ENCODE assay signal across 24 mouse cellular contexts in genomic region chr1:149950656-149951055, GRCm38 (mm10).
"Had no signal": no experiment of that assay in that cellular context is flagged by ENCODE, and none has a peak within 500 bp of the region (broad histone marks: within the 10 kb centered on the region; RNA-seq: fewer than 3 reads in every experiment).

No protein-coding gene starts in this region.

- DNase-seq: kidney, adult 18-20 months; layer of hippocampus, postnatal 36 days; left cerebral cortex, postnatal 4 days; liver, postnatal 0 days; lung, embryonic 14.5 days; retina, postnatal 1 day; right cerebral cortex, postnatal 25 days; spleen, adult 18-20 months; thymus, adult 18-20 months; thymus, postnatal 36 days had no signal

- H3K36me3 ChIP-seq: limb, embryonic 12.5 days; limb, embryonic 15.5 days; midbrain, embryonic 10.5 days; midbrain, embryonic 13.5 days; neural tube, embryonic 13.5 days; stomach, embryonic 15.5 days had no signal

- H3K27ac ChIP-seq: left cerebral cortex, adult 2 months; limb, embryonic 12.5 days; limb, embryonic 15.5 days; liver, embryonic 14.5 days; midbrain, embryonic 10.5 days; midbrain, embryonic 13.5 days; neural tube, embryonic 13.5 days; stomach, embryonic 15.5 days had no signal

- H3K27me3 ChIP-seq: limb, embryonic 12.5 days; limb, embryonic 15.5 days; megakaryocyte, embryonic 14.5 days; midbrain, embryonic 13.5 days; neural tube, embryonic 13.5 days; stomach, embryonic 15.5 days had no signal

- H3K4me2 ChIP-seq: limb, embryonic 12.5 days; limb, embryonic 15.5 days; liver, embryonic 11.5 days; lung, embryonic 14.5 days; midbrain, embryonic 13.5 days; neural tube, embryonic 13.5 days; stomach, embryonic 15.5 days had no signal

- H3K9me3 ChIP-seq: limb, embryonic 12.5 days; limb, embryonic 15.5 days; megakaryocyte, embryonic 14.5 days; midbrain, embryonic 10.5 days; midbrain, embryonic 13.5 days; neural tube, embryonic 13.5 days; stomach, embryonic 15.5 days had no signal

- H3K9ac ChIP-seq: limb, embryonic 12.5 days; limb, embryonic 15.5 days; liver, embryonic 14.5 days; liver, postnatal 0 days; lung, embryonic 14.5 days; midbrain, embryonic 13.5 days; neural tube, embryonic 13.5 days; stomach, embryonic 15.5 days had no signal

- ATAC-seq: intestine, embryonic 16.5 days; liver, postnatal 0 days; lung, postnatal 0 days; midbrain, embryonic 13.5 days; midbrain, embryonic 16.5 days had no signal

- H3K4me1 ChIP-seq: limb, embryonic 12.5 days; limb, embryonic 15.5 days; midbrain, embryonic 10.5 days; midbrain, embryonic 13.5 days; neural tube, embryonic 13.5 days; stomach, embryonic 15.5 days had no signal

- H3K4me3 ChIP-seq: left cerebral cortex, adult 2 months; limb, embryonic 12.5 days; limb, embryonic 15.5 days; midbrain, embryonic 10.5 days; midbrain, embryonic 13.5 days; myocyte; neural tube, embryonic 13.5 days; stomach, embryonic 15.5 days had no signal
